Mouse (Mus musculus) limb, embryonic 12.5 days (tissue): Measurements from ENCODE around the gene Kif21a. TPM values are rescaled to one million over a fixed set of nuclear protein-coding genes. Genes with fewer than 3 reads are reported as not detected.

Experiments
- ATAC-seq: fragments of 200-750 bp; cut with Nextera tagmentation; 2 replicates; pipeline ENCODE4 v1.8.0; 2017; ENCODE audit warnings: low read depth, moderate TSS enrichment; ENCODE audit not compliant: insufficient number of reproducible peaks, insufficient read depth, low FRiP score, low TSS enrichment
- H3K27ac ChIP-seq: fragments of 300-500 bp; sonication (generic); 2 replicates; pipeline ENCODE4 v1.5.1; 2016; ENCODE audit warnings: mild to moderate bottlenecking, moderate library complexity
- H3K27me3 ChIP-seq: fragments of 300-500 bp; sonication (generic); 2 replicates; pipeline ENCODE4 v1.6.1; 2016; ENCODE audit warnings: mild to moderate bottlenecking, moderate library complexity
- H3K36me3 ChIP-seq: fragments of 300-500 bp; sonication (generic); 2 replicates; pipeline ENCODE4 v1.6.1; 2016; ENCODE audit warnings: mild to moderate bottlenecking, moderate library complexity
- H3K4me1 ChIP-seq: fragments of 300-500 bp; sonication (generic); replicated peaks from 2 replicates; pipeline ENCODE4 v1.6.1; 2016
- H3K4me2 ChIP-seq: fragments of 300-500 bp; sonication (generic); 2 replicates; pipeline ENCODE4 v1.6.1; 2016; ENCODE audit warnings: mild to moderate bottlenecking, moderate library complexity
- H3K4me3 ChIP-seq: fragments of 300-500 bp; sonication (generic); replicated peaks from 2 replicates; pipeline ENCODE4 v1.5.1; 2016; ENCODE audit warnings: mild to moderate bottlenecking
- H3K9ac ChIP-seq: fragments of 300-500 bp; sonication (generic); replicated peaks from 2 replicates; pipeline ENCODE4 v1.6.1; 2016; ENCODE audit warnings: mild to moderate bottlenecking, moderate library complexity
- H3K9me3 ChIP-seq: fragments of 300-500 bp; sonication (generic); 2 replicates; pipeline ENCODE4 v1.6.1; 2016; ENCODE audit warnings: mild to moderate bottlenecking, moderate library complexity
- WGBS: fragments of 180-500 bp; shearing (Covaris S2); methylation state at CpG from one replicate; pipeline ENCODE4 v1.1.7; 2016; 5-methylcytosine and 5-hydroxymethylcytosine counted together
- polyA plus RNA-seq: library from polyadenylated mRNA; unstranded; fragments of >200 nt; fragmentation: Nextera tagmentation; extraction: Ambion mirVana; gene quantifications from 2 replicates; pipeline ENCODE4 v1.2.1, GENCODE M21; 2016

Gene Kif21a
- polyA plus RNA-seq, 1 experiment from 2014 or later: 6.3 TPM

GRCm38 (mm10) chr15:90929043-90929442 is 120.7 kb downstream of the Kif21a start:
- Histone ChIP-seq H3K27ac (no peak overlapping the region), H3K9ac (no peak overlapping the region), H3K9me3 (no peaks in the 10 kb centered on the region), H3K4me3 (no peak overlapping the region), H3K4me1 (no peaks in the 10 kb centered on the region), H3K27me3 (no peaks in the 10 kb centered on the region), H3K4me2 (no peak overlapping the region), H3K36me3 (no peaks in the 10 kb centered on the region)
- 22% methylated on average over 1 of the region's 1 CpGs for WGBS
- no peak for ATAC-seq

GRCm38 (mm10) chr15:90896480-90896879 is 153.3 kb downstream of the Kif21a start:
- Histone ChIP-seq H3K9ac (no peak overlapping the region), H3K9me3 (no peaks in the 10 kb centered on the region), H3K4me1 (no peaks in the 10 kb centered on the region), H3K4me2 (no peak overlapping the region), H3K4me3 (no peak overlapping the region), H3K27me3 (no peaks in the 10 kb centered on the region), H3K36me3 (no peaks in the 10 kb centered on the region), H3K27ac (no peak overlapping the region)
- no peak for ATAC-seq
- WGBS: 84% methylated on average over 9 of the region's 9 CpGs

- ATAC-seq: no peak
- Histone ChIP-seq H3K36me3 (no peaks in the 10 kb centered on the region), H3K4me3 (no peak overlapping the region), H3K9ac (no peak overlapping the region), H3K27ac (no peak overlapping the region), H3K4me1 (no peaks in the 10 kb centered on the region), H3K27me3 (no peaks in the 10 kb centered on the region), H3K4me2 (no peak overlapping the region), H3K9me3 (no peaks in the 10 kb centered on the region)
- 80% methylated on average over 8 of the region's 8 CpGs for WGBS
Measured at GRCm38 (mm10) chr15:90887466-90887865, 162.3 kb downstream of the Kif21a start.

Other genes starting within 250 kb of the Kif21a start
- gene Abcd2, start 141.9 kb upstream of the Kif21a start, polyA plus RNA-seq: 2.6 and 3.3 TPM in 2 replicates
- not detected in 2 replicates for gene CN725425, start 149.5 kb upstream of the Kif21a start, polyA plus RNA-seq